Mouse (Mus musculus): Measurements from ENCODE around the gene Nudcd3. TPM values are rescaled to one million over a fixed set of nuclear protein-coding genes. Genes with fewer than 3 reads are reported as not detected.
A peak's percentile ranks its signal among the peaks of the same experiment; 100 is the strongest.

Nudcd3 gene
- polyA plus RNA-seq, 2 experiments = 9.3 to 10.2 TPM

GRCm38 (mm10) chr11:6163062-6163461 lies 37.2 kb downstream of the Nudcd3 start:
- DNase-seq (ENCODE audit: low read depth in 3 of 3, low spot score in 3 of 3) (no peak), ATAC-seq (ENCODE audit: insufficient read depth) (no peak)
- WGBS (ENCODE audit: insufficient replicate concordance) = 80% methylated on average over 3 of the region's 3 CpGs
- TF ChIP-seq CTCF (IDR thresholded peaks at IDR 0.05; ENCODE audit: low read depth) (no peak), EP300 (IDR thresholded peaks at IDR 0.05; ENCODE audit: low read depth) (no peak)
- Histone ChIP-seq H3K27ac (no peak overlapping the region), H3K9ac (replicated peaks) (no peak overlapping the region), H3K27me3 (ENCODE audit: control insufficient read depth, insufficient read depth, low read length) (no peaks in the 10 kb centered on the region), H3K9me3 (ENCODE audit: control insufficient read depth, low read length) (no peaks in the 10 kb centered on the region), H3K36me3 (replicated peaks; ENCODE audit: control insufficient read depth, insufficient read depth, low read depth) (no peaks in the 10 kb centered on the region), H3K4me2 (ENCODE audit: low read depth) (no peak overlapping the region), H3K4me1 (replicated peaks; ENCODE audit: control insufficient read depth in 2 of 2, insufficient read depth in 2 of 2, low read length in 1 of 2) (peaks cover 0 to 21% of the 10 kb centered on the region in 2 experiments; a peak in 2 of 4 replicates), H3K4me3 (ENCODE audit: insufficient read depth in 1 of 2, low read depth in 2 of 2, low read length in 2 of 2) (no peak overlapping the region)

DNA sequence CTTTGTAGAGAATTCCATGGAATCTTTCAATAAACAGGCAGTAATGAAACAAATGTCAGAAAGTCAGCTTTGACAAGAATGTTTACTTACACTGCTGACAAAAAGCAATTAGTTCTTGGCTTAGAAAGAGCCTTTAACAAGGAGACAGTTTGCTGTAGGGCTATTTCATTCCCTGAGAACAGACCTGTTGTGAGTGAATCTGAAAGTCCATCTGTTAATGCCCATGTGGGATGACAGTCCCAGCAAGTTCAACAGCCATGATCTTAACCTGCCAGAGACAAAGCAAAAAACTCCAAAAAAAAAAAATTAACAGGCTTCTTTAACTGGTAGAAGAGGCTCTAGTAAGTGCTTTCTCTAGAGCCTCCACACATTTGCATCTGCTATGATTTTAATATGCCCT lies 38.7 kb downstream of the Nudcd3 start:
- no peak overlapping the region for H3K4me2 ChIP-seq (ENCODE audit: low read depth)
- H3K27ac ChIP-seq = no peak overlapping the region
- peaks cover 0 to 21% of the 10 kb centered on the region in 2 experiments; a peak in 2 of 4 replicates for H3K4me1 ChIP-seq (replicated peaks; ENCODE audit: control insufficient read depth in 2 of 2, insufficient read depth in 2 of 2, low read length in 1 of 2)
- no peak for DNase-seq (ENCODE audit: low read depth in 3 of 3, low spot score in 3 of 3)
- H3K36me3 ChIP-seq (replicated peaks; ENCODE audit: control insufficient read depth, insufficient read depth, low read depth) = no peaks in the 10 kb centered on the region
- no peaks in the 10 kb centered on the region for H3K27me3 ChIP-seq (ENCODE audit: control insufficient read depth, insufficient read depth, low read length)
- no peak overlapping the region for H3K9ac ChIP-seq (replicated peaks)
- no peak overlapping the region for H3K4me3 ChIP-seq (ENCODE audit: insufficient read depth in 1 of 2, low read depth in 2 of 2, low read length in 2 of 2)
- ATAC-seq (ENCODE audit: insufficient read depth) = no peak
- H3K9me3 ChIP-seq (ENCODE audit: control insufficient read depth, low read length) = no peaks in the 10 kb centered on the region
- no peak for TF ChIP-seq EP300 (IDR thresholded peaks at IDR 0.05; ENCODE audit: low read depth)
- no peak for TF ChIP-seq CTCF (IDR thresholded peaks at IDR 0.05; ENCODE audit: low read depth)

GRCm38 (mm10) chr11:6160663-6161271 lies 39.4 kb downstream of the Nudcd3 start:
- 60% methylated on average over 3 of the region's 3 CpGs for WGBS (ENCODE audit: insufficient replicate concordance)
- Histone ChIP-seq H3K27ac (no peak overlapping the region), H3K4me2 (ENCODE audit: low read depth) (no peak overlapping the region), H3K4me1 (replicated peaks; ENCODE audit: control insufficient read depth in 2 of 2, insufficient read depth in 2 of 2, low read length in 1 of 2) (peaks cover 0 to 19% of the 10 kb centered on the region in 2 experiments; a peak in 2 of 4 replicates), H3K9me3 (ENCODE audit: control insufficient read depth, low read length) (no peaks in the 10 kb centered on the region), H3K27me3 (ENCODE audit: control insufficient read depth, insufficient read depth, low read length) (no peaks in the 10 kb centered on the region), H3K4me3 (ENCODE audit: insufficient read depth in 1 of 2, low read depth in 2 of 2, low read length in 2 of 2) (no peak overlapping the region), H3K36me3 (replicated peaks; ENCODE audit: control insufficient read depth, insufficient read depth, low read depth) (no peaks in the 10 kb centered on the region), H3K9ac (replicated peaks) (no peak overlapping the region)
- ATAC-seq (ENCODE audit: insufficient read depth) (no peak), DNase-seq (ENCODE audit: low read depth in 3 of 3, low spot score in 3 of 3) (no peak)
- TF ChIP-seq EP300 (IDR thresholded peaks at IDR 0.05; ENCODE audit: low read depth) = no peak
- TF ChIP-seq CTCF (IDR thresholded peaks at IDR 0.05; ENCODE audit: low read depth) = no peak

DNA sequence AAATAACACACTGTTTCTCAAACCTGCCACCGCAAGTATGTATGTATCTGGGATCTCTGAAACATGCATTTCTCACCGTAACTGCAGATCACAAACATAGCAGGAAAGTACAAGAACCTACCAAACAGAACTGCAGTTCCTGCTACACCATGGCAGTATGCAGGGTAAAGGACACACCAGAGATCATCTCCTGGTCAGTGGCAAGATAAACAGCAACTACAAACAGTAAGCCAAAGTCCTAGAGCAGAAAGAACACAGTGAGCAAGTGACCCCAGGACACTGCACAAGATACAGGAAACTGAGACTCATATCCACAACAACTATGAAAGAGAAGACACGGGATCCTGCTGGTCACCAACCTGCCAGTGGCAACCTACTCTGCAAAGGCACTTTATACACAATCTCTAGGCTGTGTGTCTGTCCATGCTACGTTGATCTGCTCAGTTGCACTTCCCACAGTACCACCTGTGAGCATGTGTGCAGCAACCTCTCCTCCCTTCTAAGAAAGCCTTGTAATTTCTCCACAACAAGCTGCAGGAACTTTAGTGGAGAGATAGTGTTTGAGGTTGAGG lies 40.4 kb downstream of the Nudcd3 start:
- no peak overlapping the region for H3K4me3 ChIP-seq (ENCODE audit: insufficient read depth in 1 of 2, low read depth in 2 of 2, low read length in 2 of 2)

DNA sequence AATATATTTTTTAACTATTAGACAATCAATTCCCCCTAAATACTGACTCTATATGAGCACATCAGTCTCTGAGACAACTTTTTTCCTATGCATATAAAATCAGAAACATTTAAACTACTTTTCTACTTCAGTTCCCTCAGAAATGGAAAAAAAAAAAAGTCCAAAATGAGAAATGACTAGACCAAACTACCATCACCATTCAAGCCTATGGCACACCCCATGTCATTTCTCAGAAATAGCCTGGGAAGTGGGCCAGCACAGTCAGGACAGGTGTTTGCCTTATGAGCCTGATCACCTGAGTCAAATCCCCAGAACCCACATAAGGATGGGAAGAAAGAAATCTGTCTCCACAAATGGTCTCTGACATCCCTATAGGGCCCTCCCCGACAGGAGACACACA lies 41.7 kb downstream of the Nudcd3 start:
- TF ChIP-seq EP300 (IDR thresholded peaks at IDR 0.05; ENCODE audit: low read depth) (no peak), CTCF (IDR thresholded peaks at IDR 0.05; ENCODE audit: low read depth) (no peak)
- no peaks in the 10 kb centered on the region for H3K27me3 ChIP-seq (ENCODE audit: control insufficient read depth, insufficient read depth, low read length)
- no peak for DNase-seq (ENCODE audit: low read depth in 3 of 3, low spot score in 3 of 3)
- H3K4me2 ChIP-seq (ENCODE audit: low read depth) = no peak overlapping the region
- no peaks in the 10 kb centered on the region for H3K36me3 ChIP-seq (replicated peaks; ENCODE audit: control insufficient read depth, insufficient read depth, low read depth)
- WGBS (ENCODE audit: insufficient replicate concordance) = 55% methylated on average over 1 of the region's 1 CpGs
- no peak overlapping the region for H3K4me3 ChIP-seq (ENCODE audit: insufficient read depth in 1 of 2, low read depth in 2 of 2, low read length in 2 of 2)
- H3K4me1 ChIP-seq (replicated peaks; ENCODE audit: control insufficient read depth in 2 of 2, insufficient read depth in 2 of 2, low read length in 1 of 2) = peaks cover 0 to 14% of the 10 kb centered on the region in 2 experiments; a peak in 2 of 4 replicates
- H3K9me3 ChIP-seq (ENCODE audit: control insufficient read depth, low read length) = no peaks in the 10 kb centered on the region
- H3K9ac ChIP-seq (replicated peaks) = no peak overlapping the region
- no peak for ATAC-seq (ENCODE audit: insufficient read depth)
- H3K27ac ChIP-seq = no peak overlapping the region

More for the DNA sequence above, 40.4 kb downstream of the Nudcd3 start:
- no peaks in the 10 kb centered on the region for H3K9me3 ChIP-seq (ENCODE audit: control insufficient read depth, low read length)
- DNase-seq (ENCODE audit: low read depth in 3 of 3, low spot score in 3 of 3) (no peak), ATAC-seq (ENCODE audit: insufficient read depth) (no peak)
- peak overlapping the region; percentile 18; the same call in 1 of the 2 replicates for H3K4me2 ChIP-seq (ENCODE audit: low read depth)
- 60% methylated on average over 4 of the region's 4 CpGs for WGBS (ENCODE audit: insufficient replicate concordance)
- H3K9ac ChIP-seq (replicated peaks) = no peak overlapping the region
- H3K36me3 ChIP-seq (replicated peaks; ENCODE audit: control insufficient read depth, insufficient read depth, low read depth) = no peaks in the 10 kb centered on the region
- H3K27me3 ChIP-seq (ENCODE audit: control insufficient read depth, insufficient read depth, low read length) = no peaks in the 10 kb centered on the region
- H3K4me1 ChIP-seq (replicated peaks; ENCODE audit: control insufficient read depth in 2 of 2, insufficient read depth in 2 of 2, low read length in 1 of 2) = peaks cover 0 to 16% of the 10 kb centered on the region in 2 experiments; a peak in 2 of 4 replicates
- no peak overlapping the region for H3K27ac ChIP-seq
- TF ChIP-seq EP300 (IDR thresholded peaks at IDR 0.05; ENCODE audit: low read depth) = no peak
- TF ChIP-seq CTCF (IDR thresholded peaks at IDR 0.05; ENCODE audit: low read depth) = no peak
